Mouse (Mus musculus) heart, adult 2 months (tissue): Measurements from ENCODE around the gene Galm.

Experiments used
- CTCF ChIP-seq: fragments of 200-600 bp; IDR thresholded peaks from 2 replicates; pipeline ENCODE4 v1.8.1; 2022; ENCODE audit warnings: antibody characterized with exemption, mild to moderate bottlenecking, moderate library complexity
- EP300 ChIP-seq: fragments of 200-500 bp; IDR thresholded peaks from 2 replicates; pipeline ENCODE4 v1.6.1; 2011; ENCODE audit warnings: low read depth, low read length, control low read depth; ENCODE audit not compliant: insufficient read depth
- POLR2A ChIP-seq: fragments of 200-500 bp; IDR thresholded peaks from 2 replicates; pipeline ENCODE4 v1.6.1; 2011; ENCODE audit warnings: mild to moderate bottlenecking, low read depth, low read length, control low read depth; ENCODE audit not compliant: insufficient read depth

DNA sequence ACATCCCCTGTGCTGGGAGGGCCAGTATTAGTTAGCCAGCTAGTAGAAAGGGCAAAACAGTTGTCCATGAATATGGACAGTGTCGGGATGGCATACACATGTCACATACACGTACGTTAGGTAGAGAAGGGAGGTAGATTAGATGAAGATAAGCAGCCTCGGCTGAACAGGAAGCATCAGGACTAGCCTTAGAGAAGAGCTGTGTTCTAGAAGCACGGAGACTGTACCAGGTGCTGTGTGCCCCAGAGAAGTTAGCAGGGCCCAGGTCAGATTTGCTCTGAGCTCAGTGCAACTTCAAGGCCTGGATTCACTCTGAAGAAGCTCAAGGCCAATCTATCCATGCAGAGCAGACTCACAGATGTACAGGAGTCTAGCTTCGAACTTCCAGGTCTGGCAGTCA lies 30.2 kb downstream of the Galm start:
- TF ChIP-seq POLR2A, result no peak
- no peak for TF ChIP-seq CTCF
- no peak for TF ChIP-seq EP300
